Mouse (Mus musculus) CH12.LX (cell line): ENCODE data around the gene Selenoi. TPM values are rescaled to one million over a fixed set of nuclear protein-coding genes. Genes with fewer than 3 reads are reported as not detected.
A peak's percentile ranks its signal among the peaks of the same experiment; 100 is the strongest.

Experiments used
- DNase-seq: peaks from one replicate; pipeline ENCODE4 v3.0.0-alpha.2; 2013; ENCODE audit errors: extremely low read depth
- H3K27ac ChIP-seq: 2 replicates; pipeline ENCODE4 v1.5.1; 2012; ENCODE audit warnings: low read depth, mild to moderate bottlenecking, control low read depth, moderate library complexity; ENCODE audit not compliant: insufficient read depth
- H3K27me3 ChIP-seq: replicated peaks from 2 replicates; pipeline ENCODE3; 2012; ENCODE audit warnings: inconsistent platforms
- H3K36me3 ChIP-seq, 2 experiments: replicated peaks in 1 of 2; 2 replicates each; pipeline versions ENCODE3 to v1.6.1; 2012; ENCODE audit warnings: inconsistent platforms in 1 of 2, low read length in 1 of 2, mild to moderate bottlenecking in 1 of 2, mixed read lengths in 1 of 2, moderate library complexity in 1 of 2; ENCODE audit not compliant: control insufficient read depth in 1 of 2, insufficient read depth in 1 of 2
- H3K4me1 ChIP-seq, 2 experiments: 2 replicates each; pipeline ENCODE4 v1.6.1; 2012; ENCODE audit warnings: inconsistent platforms in 1 of 2, moderate library complexity in 1 of 2; ENCODE audit not compliant: insufficient read depth in 2 of 2, control insufficient read depth in 1 of 2
- H3K4me2 ChIP-seq: 2 replicates; pipeline ENCODE4 v1.6.1; 2012; ENCODE audit warnings: low read depth, mild to moderate bottlenecking, control low read depth; ENCODE audit not compliant: poor library complexity, insufficient read depth, severe bottlenecking
- H3K4me3 ChIP-seq, 3 experiments: fragments of 150-350 bp in 1 of 3; sonication (generic) in 1 of 3; replicated peaks in 1 of 3; 2 replicates each; pipeline versions ENCODE3 to v1.5.1; 2011 to 2012; ENCODE audit warnings: low read depth in 2 of 3, low read length in 2 of 3, mild to moderate bottlenecking in 2 of 3, moderate library complexity in 2 of 3, control low read depth in 1 of 3, improper control_type of control experiment in 1 of 3, inconsistent platforms in 1 of 3, mixed read lengths in 1 of 3; ENCODE audit not compliant: poor library complexity in 1 of 3
- H3K79me2 ChIP-seq: replicated peaks from 2 replicates; pipeline ENCODE4 v1.6.1; 2012; ENCODE audit warnings: mild to moderate bottlenecking, moderate library complexity; ENCODE audit not compliant: control insufficient read depth, poor library complexity, insufficient read depth, severe bottlenecking; ENCODE audit errors: extremely low read depth
- H3K9ac ChIP-seq: 2 replicates; pipeline ENCODE4 v1.6.1; 2012; ENCODE audit warnings: low read depth, mild to moderate bottlenecking, control low read depth, moderate library complexity; ENCODE audit not compliant: insufficient read depth
- H3K9me3 ChIP-seq: replicated peaks from 2 replicates; pipeline ENCODE3; 2012; ENCODE audit warnings: low read length, inconsistent platforms, mixed read lengths
- BHLHE40 ChIP-seq: IDR thresholded peaks from 2 replicates; pipeline ENCODE4 v1.6.1; 2011; ENCODE audit warnings: mild to moderate bottlenecking, low read depth, low read length, improper control_type of control experiment
- CHD1 ChIP-seq: IDR thresholded peaks from 2 replicates; pipeline ENCODE4 v1.6.1; 2012; ENCODE audit warnings: low read depth, low read length, improper control_type of control experiment, inconsistent platforms
- CHD2 ChIP-seq: IDR thresholded peaks from 2 replicates; pipeline ENCODE4 v1.6.1; 2011; ENCODE audit warnings: low read length, improper control_type of control experiment
- CTCF ChIP-seq, 2 experiments: IDR thresholded peaks in 1 of 2; conservative IDR thresholded peaks in 1 of 2; 2 replicates each; pipeline ENCODE4 v1.5.1; 2011 to 2012; ENCODE audit warnings: low read depth in 2 of 2, low read length in 2 of 2, improper control_type of control experiment in 1 of 2, inconsistent platforms in 1 of 2, mild to moderate bottlenecking in 1 of 2, moderate library complexity in 1 of 2
- ELF1 ChIP-seq: IDR thresholded peaks from 2 replicates; pipeline ENCODE4 v1.6.1; 2014; ENCODE audit warnings: low read depth, mild to moderate bottlenecking, inconsistent platforms, low read length, improper control_type of control experiment
- EP300 ChIP-seq: IDR thresholded peaks from 2 replicates; pipeline ENCODE4 v1.6.1; 2011; ENCODE audit warnings: low read length, improper control_type of control experiment
- GABPA ChIP-seq: IDR thresholded peaks from 2 replicates; pipeline ENCODE4 v1.6.1; 2012; ENCODE audit warnings: low read depth, low read length, improper control_type of control experiment, inconsistent platforms; ENCODE audit not compliant: insufficient replicate concordance
- HCFC1 ChIP-seq: IDR thresholded peaks from 2 replicates; pipeline ENCODE4 v1.6.1; 2012; ENCODE audit warnings: low read depth, mild to moderate bottlenecking, inconsistent platforms, low read length, improper control_type of control experiment
- IRF4 ChIP-seq: IDR thresholded peaks from 2 replicates; pipeline ENCODE4 v1.6.1; 2014; ENCODE audit warnings: low read depth, mild to moderate bottlenecking, inconsistent platforms, low read length, improper control_type of control experiment
- JUN ChIP-seq: IDR thresholded peaks from 2 replicates; pipeline ENCODE4 v1.6.1; 2011; ENCODE audit warnings: low read depth, mild to moderate bottlenecking, low read length, improper control_type of control experiment, moderate library complexity; ENCODE audit not compliant: insufficient read depth
- JUND ChIP-seq: conservative IDR thresholded peaks from 2 replicates; pipeline ENCODE4 v1.6.1; 2011; ENCODE audit warnings: low read depth, low read length, improper control_type of control experiment
- KAT2A ChIP-seq: IDR thresholded peaks from 2 replicates; pipeline ENCODE4 v1.6.1; 2012; ENCODE audit warnings: low read length, improper control_type of control experiment, inconsistent platforms; ENCODE audit not compliant: insufficient replicate concordance
- MAX ChIP-seq: IDR thresholded peaks from 2 replicates; pipeline ENCODE4 v1.6.1; 2011; ENCODE audit warnings: low read length, improper control_type of control experiment
- MAZ ChIP-seq: IDR thresholded peaks from 2 replicates; pipeline ENCODE4 v1.6.1; 2012; ENCODE audit warnings: low read depth, mild to moderate bottlenecking, inconsistent platforms, low read length, improper control_type of control experiment, moderate library complexity
- MEF2A ChIP-seq: IDR thresholded peaks from 2 replicates; pipeline ENCODE4 v1.6.1; 2014; ENCODE audit warnings: low read depth, mild to moderate bottlenecking, inconsistent platforms, low read length, improper control_type of control experiment, borderline replicate concordance
- MYC ChIP-seq: IDR thresholded peaks from 2 replicates; pipeline ENCODE4 v1.6.1; 2011; ENCODE audit warnings: low read depth, mild to moderate bottlenecking, improper control_type of control experiment, low read length
- NELFE ChIP-seq: IDR thresholded peaks from 2 replicates; pipeline ENCODE4 v1.6.1; 2011; ENCODE audit warnings: low read depth, low read length, improper control_type of control experiment
- PAX5 ChIP-seq: IDR thresholded peaks from 2 replicates; pipeline ENCODE4 v1.6.1; 2012; ENCODE audit warnings: low read length, inconsistent platforms, mixed read lengths
- POLR2A ChIP-seq: IDR thresholded peaks from 2 replicates; pipeline ENCODE4 v1.6.1; 2011; ENCODE audit warnings: low read depth, mild to moderate bottlenecking, improper control_type of control experiment, low read length
- POLR2AphosphoS2 ChIP-seq: IDR thresholded peaks from 2 replicates; pipeline ENCODE4 v1.6.1; 2011; ENCODE audit warnings: low read depth, low read length, improper control_type of control experiment
- RAD21 ChIP-seq: IDR thresholded peaks from 2 replicates; pipeline ENCODE4 v1.6.1; 2011; ENCODE audit warnings: low read depth, mild to moderate bottlenecking, low read length, improper control_type of control experiment, moderate library complexity
- RCOR1 ChIP-seq: conservative IDR thresholded peaks from 2 replicates; pipeline ENCODE4 v1.6.1; 2012; ENCODE audit warnings: low read depth, mild to moderate bottlenecking, inconsistent platforms, low read length, improper control_type of control experiment
- SIN3A ChIP-seq: IDR thresholded peaks from 2 replicates; pipeline ENCODE4 v1.6.1; 2012; ENCODE audit warnings: low read length, improper control_type of control experiment, inconsistent platforms
- SMC3 ChIP-seq: IDR thresholded peaks from 2 replicates; pipeline ENCODE4 v1.6.1; 2011; ENCODE audit warnings: low read depth, low read length, improper control_type of control experiment
- TBP ChIP-seq: conservative IDR thresholded peaks from 2 replicates; pipeline ENCODE4 v1.6.1; 2011; ENCODE audit warnings: low read depth, low read length, improper control_type of control experiment
- TCF12 ChIP-seq: IDR thresholded peaks from 2 replicates; pipeline ENCODE4 v1.6.1; 2014; ENCODE audit warnings: low read depth, mild to moderate bottlenecking, inconsistent platforms, low read length, improper control_type of control experiment
- UBTF ChIP-seq: IDR thresholded peaks from 2 replicates; pipeline ENCODE4 v1.6.1; 2012; ENCODE audit warnings: low read depth, mild to moderate bottlenecking, inconsistent platforms, low read length, improper control_type of control experiment, moderate library complexity
- ZC3H11A ChIP-seq: IDR thresholded peaks from 2 replicates; pipeline ENCODE4 v1.6.1; 2012; ENCODE audit warnings: low read depth, mild to moderate bottlenecking, inconsistent platforms, low read length, improper control_type of control experiment
- ZMIZ1 ChIP-seq: IDR thresholded peaks from 2 replicates; pipeline ENCODE4 v1.6.1; 2012; ENCODE audit warnings: low read depth, mild to moderate bottlenecking, inconsistent platforms, low read length, improper control_type of control experiment
- ZNF384 ChIP-seq: IDR thresholded peaks from 2 replicates; pipeline ENCODE4 v1.6.1; 2012; ENCODE audit warnings: low read depth, low read length, improper control_type of control experiment, inconsistent platforms
- dilution Hi-C: fragments of 300-500 bp; cut with MboI; formaldehyde crosslinking; loops from 2 replicates; pipeline ENCODE4 v1.14.3; 2020; ENCODE audit warnings: low sequenced_read_pairs; ENCODE audit not compliant: extremely low pct_unique_long_range_greater_than_20kb, extremely low pct_ligation_motif_present
- in situ Hi-C: fragments of 300-500 bp; cut with MboI; formaldehyde crosslinking; loops from 3 replicates; pipeline ENCODE4 v1.14.3; 2019; ENCODE audit warnings: low sequenced_read_pairs, low pct_ligation_motif_present, low pct_unique_long_range_greater_than_20kb, mixed read lengths
- polyA plus RNA-seq: library from polyadenylated mRNA; unstranded; fragments of >175 nt; gene quantifications from 2 replicates; pipeline ENCODE4 v1.2.1, GENCODE M21; 2012; ENCODE audit warnings: low read depth; ENCODE audit not compliant: insufficient read length
- total RNA-seq, 2 experiments: library from RNA; depleted of rRNA; stranded (reverse); fragments of 300-350 nt in 1 of 2; fragments of >200 nt in 1 of 2; gene quantifications; 2 replicates each; pipeline ENCODE4 v1.2.3; 2012 to 2014

Selenoi gene
- total and polyA plus RNA-seq, 3 experiments = 27.0 to 51.3 (median 36.1) TPM

DNA sequence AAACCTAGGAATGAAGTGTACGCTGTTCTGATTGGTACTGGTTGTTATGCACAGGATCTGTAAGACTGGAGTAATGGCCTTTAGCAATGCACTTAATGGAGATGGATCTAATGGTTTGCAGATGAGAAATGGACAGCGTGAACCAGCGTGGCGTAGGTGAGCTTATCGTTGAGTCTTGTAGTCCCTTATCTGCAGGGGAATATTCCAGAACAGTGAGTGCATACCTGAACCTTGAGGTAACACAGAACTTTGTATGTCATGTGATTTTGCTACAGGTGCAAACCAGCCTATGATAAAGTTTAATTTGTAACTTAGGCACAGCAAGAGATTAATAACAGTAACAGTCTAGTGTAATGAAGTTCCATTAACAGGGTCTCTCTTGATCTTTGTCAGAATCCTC, 6.2 kb downstream of the Selenoi start:
- dilution Hi-C loops = no loop called here
- H3K4me1 ChIP-seq = peaks cover 7 to 57% of the 10 kb centered on the region in 2 experiments; a peak in 3 of 4 replicates
- in situ Hi-C loops = no loop called here
- no peak overlapping the region for H3K9ac ChIP-seq
- peaks cover 0 to 16% of the 10 kb centered on the region in 2 experiments for H3K36me3 ChIP-seq
- no peaks in the 10 kb centered on the region for H3K27me3 ChIP-seq
- H3K27ac ChIP-seq = no peak overlapping the region
- DNase-seq = no peak
- TF ChIP-seq MEF2A (no peak), CHD2 (no peak), JUN (no peak), SIN3A (no peak), MAZ (no peak), ZC3H11A (no peak), TBP (no peak), MAX (no peak), CHD1 (no peak), IRF4 (no peak), EP300 (no peak), HCFC1 (no peak), NELFE (no peak), ZNF384 (no peak), CTCF (conservative IDR thresholded peaks at IDR 0.05 in 1 of 2, IDR thresholded peaks at IDR 0.05 in 1 of 2; ENCODE audit: low read depth in 2 of 2, low read length in 2 of 2) (no peak), KAT2A (no peak), GABPA (no peak)
- H3K4me3 ChIP-seq = no peak overlapping the region
- peaks cover 70% of the 10 kb centered on the region for H3K79me2 ChIP-seq
- no peak overlapping the region for H3K4me2 ChIP-seq
- H3K9me3 ChIP-seq = no peaks in the 10 kb centered on the region

DNA sequence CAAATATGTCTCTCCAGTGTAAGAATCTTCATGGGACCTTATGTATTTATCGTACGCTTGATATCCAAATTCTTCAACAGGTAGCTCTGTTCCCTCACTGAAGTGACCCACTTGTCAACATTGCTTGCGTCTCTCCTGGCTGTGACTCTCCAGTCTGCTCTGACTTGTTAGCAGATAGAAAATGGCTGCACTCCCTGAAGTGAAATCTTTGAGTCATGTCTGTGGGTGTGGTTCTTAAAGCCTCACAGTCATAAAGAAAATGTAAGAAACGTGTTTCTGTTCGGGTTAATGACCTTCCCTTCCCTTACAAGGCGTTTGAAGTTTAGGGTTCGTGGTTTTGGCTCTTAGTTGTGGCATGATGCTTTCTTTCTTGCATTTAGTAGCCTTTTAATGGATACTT, 8.2 kb downstream of the Selenoi start:
- Histone ChIP-seq H3K9ac (no peak overlapping the region), H3K4me2 (no peak overlapping the region), H3K4me1 (peaks cover 9 to 62% of the 10 kb centered on the region in 2 experiments; a peak in 3 of 4 replicates), H3K4me3 (no peak overlapping the region), H3K27ac (no peak overlapping the region), H3K9me3 (no peaks in the 10 kb centered on the region), H3K27me3 (no peaks in the 10 kb centered on the region), H3K36me3 (peaks cover 0 to 16% of the 10 kb centered on the region in 2 experiments), H3K79me2 (peaks cover 66% of the 10 kb centered on the region)
- DNase-seq = peak; percentile 31
- in situ Hi-C loops = no loop called here
- TF ChIP-seq CHD1 (no peak), MAZ (no peak), RCOR1 (no peak), CTCF (conservative IDR thresholded peaks at IDR 0.05 in 1 of 2, IDR thresholded peaks at IDR 0.05 in 1 of 2; ENCODE audit: low read depth in 2 of 2, low read length in 2 of 2) (no peak), RAD21 (no peak), POLR2A (no peak), POLR2AphosphoS2 (no peak), PAX5 (no peak), NELFE (no peak), JUND (0 out of 2 replicates have a peak, but pooled peaks have one; percentile 33), JUN (no peak), ZNF384 (no peak), BHLHE40 (peak; percentile 89), MAX (no peak), TBP (no peak), SIN3A (no peak), TCF12 (no peak), IRF4 (0 out of 2 replicates have a peak, but pooled peaks have one; percentile 29), MYC (no peak), SMC3 (no peak), UBTF (no peak), ELF1 (no peak), ZMIZ1 (no peak)
- dilution Hi-C loops = no loop called here
